Mouse (Mus musculus): ENCODE measurements around the gene Cela2a.
A peak's percentile ranks its signal among the peaks of the same experiment; 100 is the strongest.

The Cela2a gene

DNA sequence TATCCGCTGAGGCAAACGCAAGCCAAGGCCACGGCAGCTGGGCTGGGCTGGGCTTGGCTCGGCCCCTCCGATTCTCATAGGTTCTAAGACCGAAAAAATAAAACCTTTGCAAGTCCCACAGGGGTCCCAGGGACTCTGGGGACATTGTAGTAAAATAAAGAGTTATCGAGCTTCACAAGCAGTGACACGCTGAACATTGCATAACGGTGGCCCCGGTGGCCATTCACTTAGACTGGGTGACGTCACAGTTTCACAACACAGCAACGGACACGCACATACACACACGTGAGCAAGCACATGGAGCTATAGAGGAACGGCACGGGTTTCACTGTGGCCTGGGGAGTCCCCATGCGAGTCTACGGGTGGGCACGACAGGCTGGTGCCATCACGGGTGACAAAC is 32.5 kb upstream of the Cela2a start:
- DNase-seq: peak in 1 of 2 experiments; percentile 71

DNA sequence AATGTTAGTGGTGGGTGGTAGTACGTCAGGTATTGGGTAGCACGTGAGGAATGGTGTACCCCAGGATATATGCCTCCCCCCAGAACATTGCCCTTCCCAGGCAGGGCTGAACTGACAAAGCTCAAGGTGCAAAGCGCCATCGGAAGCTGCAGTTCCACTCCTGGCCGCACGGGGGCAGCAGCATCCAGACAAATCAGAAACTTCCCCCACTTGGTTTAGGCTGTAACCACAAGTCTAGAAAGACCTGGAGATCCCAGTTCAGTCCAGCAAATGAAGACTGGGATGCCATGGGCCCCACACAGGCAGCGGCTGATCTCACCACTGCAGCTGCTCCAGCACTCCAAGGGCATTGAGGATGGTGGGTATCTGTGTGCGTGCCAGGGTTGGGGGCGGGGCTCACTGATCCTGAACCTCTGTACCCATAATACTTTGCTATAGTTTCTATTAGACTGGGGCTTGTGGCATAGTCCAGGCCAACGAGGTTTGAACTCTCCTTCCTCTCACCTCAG is 31.5 kb upstream of the Cela2a start:
- peak; percentile 79 to 85 for DNase-seq

- DNase-seq: peak in 1 of 2 experiments; percentile 69
These were observed 27.5 kb upstream of the Cela2a start for GRCm38 (mm10) chr4:141853437-141853836.

DNA sequence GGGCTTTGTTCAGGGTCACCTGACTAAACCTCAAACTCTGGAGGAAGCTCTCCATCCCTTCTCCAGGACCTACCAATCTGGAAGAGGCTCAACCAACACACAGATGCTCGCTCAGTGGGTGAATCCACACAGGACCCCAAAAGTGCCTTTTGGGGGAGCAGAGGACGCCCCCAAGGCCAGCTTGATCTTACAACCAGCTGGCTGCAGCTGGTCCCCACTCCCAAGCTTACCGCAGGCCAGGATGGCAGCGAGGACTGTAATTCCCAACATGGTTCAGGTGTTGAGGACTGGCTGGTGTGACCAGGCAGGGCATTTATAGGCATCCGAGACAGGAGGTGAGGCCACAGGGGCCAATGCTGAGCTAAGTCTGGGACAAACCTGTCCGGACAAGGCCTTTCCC is 20.0 kb upstream of the Cela2a start, which contains the start of gene Ctrc:
TSS of gene Ctrc (minus strand) at position 361 of the 400 bp plus-strand sequence.
- no peak for DNase-seq

DNA sequence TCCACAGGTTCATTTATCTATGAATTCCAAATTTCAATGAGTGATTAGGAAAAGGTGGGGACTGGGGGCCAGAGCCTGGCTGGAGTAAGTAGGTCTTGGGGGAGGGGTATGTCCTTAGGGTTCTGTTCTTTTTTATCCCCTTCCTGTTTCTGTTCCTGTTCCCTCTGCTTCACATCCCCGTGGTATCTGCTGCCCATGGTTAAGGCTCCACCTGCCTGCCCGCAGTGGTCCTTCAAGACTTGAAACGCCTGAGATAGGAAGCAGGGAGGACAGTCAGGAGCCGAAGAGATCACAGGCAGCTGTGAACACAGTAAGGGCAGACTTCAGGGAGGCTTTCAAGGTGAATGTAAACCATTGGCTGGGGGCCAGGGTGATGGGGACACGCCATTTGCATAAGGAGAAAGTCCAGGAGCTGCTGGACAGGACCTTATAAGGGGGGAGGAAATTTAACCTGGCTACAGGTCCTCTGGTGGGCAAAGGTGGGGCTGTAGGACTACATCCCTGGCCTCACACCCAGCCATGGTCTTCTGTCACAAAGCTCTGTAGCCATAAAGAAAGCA is 8.7 kb upstream of the Cela2a start:
- peak; percentile 63 to 75 for DNase-seq

DNA sequence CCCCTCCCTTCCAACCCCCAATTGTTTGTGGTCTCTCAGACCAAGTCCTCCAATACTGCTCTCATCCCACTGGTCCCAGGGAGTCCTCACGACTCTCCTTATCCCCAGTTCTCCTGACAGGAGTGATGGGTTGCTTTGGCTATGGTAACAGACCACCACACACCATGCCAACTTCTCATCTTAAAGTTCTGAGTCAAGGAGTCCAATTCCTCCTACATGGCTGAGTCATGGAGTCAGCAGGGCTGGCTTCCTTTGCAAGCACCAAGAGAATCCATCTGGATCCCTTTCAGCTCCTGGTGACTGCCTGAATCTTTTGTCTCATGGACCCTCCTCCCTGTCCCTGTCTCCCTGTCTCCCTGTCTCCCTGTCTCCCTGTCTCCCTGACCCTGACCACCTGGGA is 8.0 kb upstream of the Cela2a start:
- no peak for DNase-seq

GRCm38 (mm10) chr4:141831361-141831760 is 5.4 kb upstream of the Cela2a start:
- no peak for DNase-seq

DNA sequence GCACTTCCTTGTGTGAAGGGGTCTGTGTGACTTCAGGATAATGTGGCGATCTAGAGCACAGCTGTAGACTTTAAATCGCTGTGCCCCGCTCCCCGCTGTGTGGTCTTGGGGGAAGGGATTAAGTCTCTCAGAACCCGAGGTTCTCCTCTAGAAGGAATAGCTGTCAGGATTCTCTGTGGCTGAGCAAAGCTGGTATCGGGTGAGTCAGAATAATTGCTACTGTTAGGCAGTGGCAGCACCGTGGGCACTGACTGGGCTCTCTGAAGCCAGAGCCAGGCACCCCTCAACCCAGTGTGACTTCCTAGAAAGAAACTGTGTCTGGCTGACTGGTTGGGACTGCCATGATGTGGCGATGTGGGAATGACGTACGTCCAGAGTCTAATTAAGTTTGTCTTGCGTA is 4.4 kb upstream of the Cela2a start:
- DNase-seq: no peak

GRCm38 (mm10) chr4:141828177-141828576 is 2.2 kb upstream of the Cela2a start:
- no peak for DNase-seq

GRCm38 (mm10) chr4:141827401-141827800 is 1.4 kb upstream of the Cela2a start:
- DNase-seq: no peak

DNA sequence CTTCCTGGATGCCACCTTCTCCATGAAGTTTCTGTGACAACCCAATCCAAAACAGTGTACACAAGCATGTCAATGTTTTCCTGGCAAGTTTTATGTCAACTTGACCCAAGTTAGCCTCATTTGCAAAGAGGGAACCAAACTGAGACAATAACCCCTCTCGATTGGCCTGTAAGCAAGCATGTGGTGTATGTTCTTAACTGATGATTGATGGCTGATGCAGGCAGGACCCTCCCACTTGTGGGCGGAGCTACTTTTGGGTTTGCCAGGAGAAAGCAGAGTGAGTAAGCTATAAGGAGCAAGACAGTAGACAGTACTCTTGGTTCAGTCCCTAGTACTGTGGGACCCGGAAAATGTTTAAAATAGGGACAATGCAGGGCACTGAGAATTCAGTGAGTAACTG is 3.0 kb downstream of the Cela2a start:
- peak; percentile 16 to 41 for DNase-seq

- DNase-seq: peak; percentile 42 to 54
These were observed 3.9 kb downstream of the Cela2a start for GRCm38 (mm10) chr4:141822089-141822488.

GRCm38 (mm10) chr4:141821178-141821577 is 4.8 kb downstream of the Cela2a start:
- peak in 1 of 2 experiments; percentile 25 for DNase-seq

DNA sequence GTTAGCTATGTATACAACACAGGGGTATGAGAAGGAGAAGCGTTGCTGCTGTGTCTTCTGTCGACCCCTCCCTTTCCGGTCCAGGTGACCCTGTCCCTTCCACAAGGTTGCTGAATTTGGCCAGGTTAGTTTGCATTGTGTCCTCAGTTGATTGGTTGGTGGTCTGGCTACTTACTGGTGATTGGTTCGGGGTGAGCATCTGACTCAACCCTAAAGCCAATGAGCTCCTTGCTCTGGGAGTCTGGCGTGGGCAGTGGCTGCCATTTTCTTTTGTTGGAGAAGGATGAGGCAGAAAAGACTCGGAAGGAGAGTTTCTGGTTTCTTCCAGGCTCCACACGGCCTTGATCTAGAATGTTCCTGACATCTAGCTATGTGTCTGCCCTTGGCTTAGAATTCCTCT is 6.6 kb downstream of the Cela2a start:
- no peak for DNase-seq

DNA sequence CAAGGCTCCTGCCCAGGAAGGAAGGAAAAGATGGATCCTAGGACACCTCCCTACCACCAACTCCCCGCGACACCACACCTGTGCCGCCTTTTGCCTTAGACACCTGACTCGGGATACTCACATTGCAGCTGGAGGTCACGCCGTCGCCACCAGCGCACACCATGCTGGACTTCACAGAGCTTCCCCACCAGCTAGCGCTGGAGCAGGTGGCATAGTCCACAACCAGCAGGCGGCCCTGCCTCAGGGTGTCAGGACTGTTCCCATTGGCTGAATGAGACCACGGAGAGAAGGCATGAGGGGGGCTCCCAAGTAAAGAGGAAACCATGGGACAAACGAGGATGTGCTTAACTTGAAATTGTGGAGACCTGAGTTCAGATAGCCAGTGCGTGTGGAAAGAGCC is 7.1 kb downstream of the Cela2a start:
- peak in 1 of 2 experiments; percentile 27 for DNase-seq

DNA sequence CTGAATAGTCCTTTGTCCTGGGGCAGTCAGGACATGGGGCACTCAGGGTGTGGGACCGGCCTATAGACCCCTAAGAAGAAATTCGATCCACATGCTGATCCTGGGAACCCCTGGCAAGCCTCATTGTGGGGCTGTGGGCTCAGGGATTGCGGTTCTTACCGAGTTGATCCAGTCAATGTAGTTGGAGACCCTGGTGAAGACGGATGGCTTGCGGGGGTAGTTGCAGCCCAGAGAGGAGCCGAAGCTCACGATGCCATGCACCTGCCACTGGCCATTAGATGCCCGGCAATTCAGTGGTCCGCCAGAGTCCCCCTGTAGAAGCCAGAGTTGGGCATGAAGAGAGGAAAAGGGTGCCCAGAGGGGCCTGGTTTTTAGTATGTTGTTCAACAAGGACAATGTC is 8.3 kb downstream of the Cela2a start:
- peak in 1 of 2 experiments; percentile 22 for DNase-seq

GRCm38 (mm10) chr4:141816776-141817655 is 8.9 kb downstream of the Cela2a start:
- peak in 1 of 2 experiments; percentile 28 for DNase-seq

- DNase-seq: peak in 1 of 2 experiments; percentile 23
These were observed 9.7 kb downstream of the Cela2a start for GRCm38 (mm10) chr4:141816267-141816666.

DNA sequence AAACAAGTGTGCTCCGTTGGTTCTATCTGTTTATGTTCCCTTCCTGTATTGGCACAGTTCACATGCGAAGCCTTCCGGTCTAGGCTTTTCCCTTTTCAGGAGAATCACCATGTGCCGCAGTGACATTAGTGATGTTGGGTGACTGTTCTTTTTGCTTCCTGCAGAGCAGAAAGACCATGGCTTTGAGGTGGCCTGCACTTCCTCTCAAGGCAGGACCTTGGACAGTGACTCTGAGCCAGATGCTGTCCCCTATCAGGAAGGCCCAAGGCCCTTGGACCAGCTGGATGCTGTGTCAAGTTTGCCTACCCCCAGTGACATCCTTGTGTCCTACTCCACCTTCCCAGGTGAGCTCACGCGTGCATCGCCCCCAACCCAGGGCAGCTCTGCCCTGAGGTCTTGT is 14.6 kb downstream of the Cela2a start:
- DNase-seq: peak in 1 of 2 experiments; percentile 19

DNA sequence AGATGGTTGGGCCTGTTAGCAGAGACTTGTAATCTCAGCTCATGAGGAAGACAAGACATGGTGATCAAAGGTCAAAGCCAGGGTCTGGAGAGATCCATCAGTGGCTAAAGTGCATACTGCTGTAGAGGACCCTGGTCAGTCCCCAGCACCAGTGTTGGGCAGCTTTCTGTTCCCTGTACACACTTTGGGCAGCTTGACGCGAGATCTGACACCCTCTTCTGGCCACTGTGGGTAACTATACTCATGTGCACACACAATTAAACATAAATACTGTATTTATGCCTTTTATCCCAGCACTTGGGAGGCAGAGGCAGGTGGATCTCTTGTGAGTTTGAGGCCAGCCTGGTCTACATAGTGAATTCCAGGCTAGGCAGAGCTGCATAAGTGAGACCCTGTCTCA is 15.0 kb downstream of the Cela2a start:
- DNase-seq: peak in 1 of 2 experiments; percentile 25

DNA sequence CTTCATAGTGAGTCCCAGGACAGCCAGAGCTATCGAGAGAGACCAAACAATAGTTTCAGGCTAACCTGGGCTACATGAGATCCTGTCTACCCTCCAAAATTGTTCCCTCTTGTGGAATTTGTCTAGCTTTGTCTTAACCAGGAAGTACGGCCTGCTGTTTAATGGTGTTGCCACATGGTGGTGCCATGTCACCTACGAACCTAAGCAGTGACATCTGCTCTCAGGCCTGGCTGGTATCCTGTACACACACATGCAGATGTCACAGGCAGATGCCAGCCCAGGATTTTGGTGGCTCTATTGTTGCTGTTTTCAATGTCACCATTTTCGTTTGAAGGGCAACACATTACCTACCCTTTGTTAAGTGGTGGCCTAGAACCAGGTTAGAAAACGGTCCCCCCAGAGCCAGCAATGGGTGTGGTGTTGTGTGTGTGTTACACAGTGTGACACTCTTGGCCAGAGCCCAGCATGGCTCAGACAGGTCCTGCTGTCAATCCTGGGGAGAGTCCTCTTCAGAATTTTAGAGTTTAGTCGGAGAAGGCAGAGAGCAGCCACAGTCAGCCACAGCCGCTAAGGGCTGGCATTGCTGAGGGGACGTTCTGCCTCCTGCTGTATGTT is 16.0 kb downstream of the Cela2a start:
- DNase-seq: peak in 1 of 2 experiments; percentile 28

GRCm38 (mm10) chr4:141805886-141806285 is 20.1 kb downstream of the Cela2a start:
- peak in 1 of 2 experiments; percentile 17 for DNase-seq

DNA sequence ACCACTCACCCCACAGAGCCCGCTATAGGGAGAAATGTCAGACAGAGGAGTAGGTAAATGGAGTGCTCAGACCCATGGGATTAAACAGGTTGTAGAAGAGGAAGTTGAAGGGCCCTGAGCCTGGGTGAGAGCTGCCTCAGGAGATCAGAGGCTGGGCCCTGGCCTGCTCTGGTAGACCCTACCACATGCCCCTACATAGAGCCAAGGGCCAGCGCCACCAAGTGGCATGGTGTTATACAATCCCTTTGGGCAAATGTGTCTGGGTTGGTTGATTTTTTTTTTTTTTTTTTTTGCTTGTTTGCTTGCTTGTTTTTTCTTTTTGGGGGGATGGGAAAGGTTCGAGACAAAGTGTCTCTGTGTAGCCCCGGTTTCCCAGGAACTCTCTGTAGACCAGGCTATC is 21.9 kb downstream of the Cela2a start:
- DNase-seq: peak in 1 of 2 experiments; percentile 37
